In the genomic region with DNA sequence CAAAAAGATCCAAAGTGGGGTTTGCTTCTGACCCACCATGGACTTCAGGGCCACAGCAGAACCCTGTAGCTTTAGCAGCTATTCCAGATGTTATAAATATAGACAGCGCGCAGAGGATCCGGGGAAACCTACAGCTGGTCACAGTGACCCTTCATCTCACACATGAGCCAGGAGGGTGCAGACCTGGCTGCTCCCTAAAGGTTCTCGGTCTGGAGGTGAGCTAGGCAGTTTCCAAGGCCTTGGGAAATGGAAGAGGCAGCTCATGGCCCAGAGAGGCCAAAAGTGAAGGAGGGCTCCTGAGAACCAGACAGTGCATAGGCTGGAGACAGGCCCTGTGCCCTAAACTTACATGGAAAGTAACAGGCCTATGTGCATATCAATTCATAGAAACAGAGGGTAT, we compare ENCODE assay signal across 34 mouse cellular contexts. TPM values are rescaled to one million over a fixed set of nuclear protein-coding genes. Genes with fewer than 3 reads are reported as not detected.
"Had no signal": no experiment of that assay in that cellular context is flagged by ENCODE, and none has a peak within 500 bp of the region (broad histone marks: within the 10 kb centered on the region; RNA-seq: fewer than 3 reads in every experiment).

No protein-coding gene starts in this region.

- H3K27me3 ChIP-seq: hindbrain, embryonic 15.5 days had no signal

- H3K4me3 ChIP-seq: heart, adult 2 months; heart, embryonic 13.5 days; heart, embryonic 15.5 days; hindbrain, embryonic 13.5 days; hindbrain, embryonic 15.5 days; intestine, embryonic 15.5 days; layer of hippocampus, adult 2 months; left cerebral cortex, adult 2 months; limb, embryonic 10.5 days; limb, embryonic 12.5 days; liver, embryonic 13.5 days; liver, embryonic 15.5 days had no signal

- H3K9me3 ChIP-seq: heart, embryonic 13.5 days; heart, embryonic 15.5 days; hindbrain, embryonic 13.5 days; hindbrain, embryonic 15.5 days; intestine, embryonic 15.5 days; limb, embryonic 10.5 days; limb, embryonic 12.5 days; liver, embryonic 13.5 days; liver, embryonic 15.5 days had no signal

- ATAC-seq: inflammation-experienced regulatory T-cells, adult 6 months; intestine, postnatal 0 days had no signal

- H3K36me3 ChIP-seq: heart, embryonic 13.5 days; heart, embryonic 15.5 days; hindbrain, embryonic 13.5 days; hindbrain, embryonic 15.5 days; intestine, embryonic 15.5 days; limb, embryonic 10.5 days; limb, embryonic 12.5 days; liver, embryonic 13.5 days; liver, embryonic 15.5 days had no signal

- H3K9ac ChIP-seq: heart, embryonic 13.5 days; heart, embryonic 15.5 days; hindbrain, embryonic 13.5 days; hindbrain, embryonic 15.5 days; intestine, embryonic 15.5 days; limb, embryonic 12.5 days; liver, embryonic 15.5 days had no signal

- H3K27ac ChIP-seq: heart, adult 2 months; heart, embryonic 13.5 days; heart, embryonic 15.5 days; hindbrain, embryonic 13.5 days; hindbrain, embryonic 15.5 days; layer of hippocampus, adult 2 months; left cerebral cortex, adult 2 months; limb, embryonic 10.5 days; limb, embryonic 12.5 days; liver, embryonic 15.5 days had no signal

- DNase-seq: gastrocnemius, postnatal 25 days; heart, adult 2 months; heart, postnatal 14 days; heart, postnatal 4 days; kidney, adult 18-20 months; kidney, adult 8-10 months; kidney, postnatal 10 days; kidney, postnatal 25 days; kidney, postnatal 4 days; liver; liver, embryonic 13.5 days had no signal

- H3K4me2 ChIP-seq: heart, embryonic 11.5 days; heart, embryonic 13.5 days; heart, embryonic 15.5 days; hindbrain, embryonic 13.5 days; hindbrain, embryonic 15.5 days; limb, embryonic 12.5 days; liver, embryonic 11.5 days; liver, embryonic 15.5 days had no signal

RNA-seq across cellular contexts. Expression of gene Stpg3, which starts 40.6 kb away (rescaled TPM):
- total RNA-seq: gastrocnemius, adult 8-10 months; gastrocnemius, postnatal 25 days; gastrocnemius, postnatal 4 days; granulocyte monocyte progenitor cell, adult 5-6 weeks; heart, adult 2 months; heart, postnatal 14 days; heart, postnatal 4 days; layer of hippocampus, postnatal 10 days; left cerebral cortex, adult 2 months had no signal
- polyA plus RNA-seq: heart, adult 2 months; heart, embryonic 11.5 days; heart, embryonic 13.5 days; heart, embryonic 15.5 days; heart, postnatal 0 days; hindbrain, embryonic 11.5 days; hindbrain, embryonic 13.5 days; hindbrain, embryonic 15.5 days; inflammation-experienced regulatory T-cells, adult 6 months; intestine, embryonic 15.5 days; intestine, postnatal 0 days; limb, embryonic 10.5 days; limb, embryonic 12.5 days; limb, embryonic 14.5 days; liver, embryonic 13.5 days; liver, embryonic 15.5 days had no signal

RNA-seq across cellular contexts. Expression of gene Fam166a, which starts 44.7 kb away (rescaled TPM):
- total RNA-seq: gastrocnemius, adult 8-10 months; gastrocnemius, postnatal 25 days; granulocyte monocyte progenitor cell, adult 5-6 weeks; heart, adult 2 months; heart, postnatal 14 days; heart, postnatal 4 days; layer of hippocampus, adult 2 months; layer of hippocampus, postnatal 10 days; left cerebral cortex, adult 2 months; left cerebral cortex, postnatal 14 days; left cerebral cortex, postnatal 36 days had no signal
- polyA plus RNA-seq: heart, embryonic 13.5 days; heart, postnatal 0 days; hindbrain, embryonic 11.5 days; inflammation-experienced regulatory T-cells, adult 6 months; intestine, embryonic 15.5 days; limb, embryonic 12.5 days; liver, embryonic 13.5 days had no signal
